Mouse (Mus musculus): Measurements from ENCODE around the gene 4931406P16Rik. TPM values are rescaled to one million over a fixed set of nuclear protein-coding genes. Genes with fewer than 3 reads are reported as not detected.

4931406P16Rik gene
- polyA plus RNA-seq, 1 experiment from 2014 or later = 50.3 TPM

- ATAC-seq (ENCODE audit: insufficient number of reproducible peaks, low FRiP score) = no peak
- no peak within 1 kb of the TSS for H3K27ac ChIP-seq (ENCODE audit: poor library complexity, severe bottlenecking)
- H3K36me3 ChIP-seq = peaks cover 76% of the 10 kb centered on the region
Measured at GRCm38 (mm10) chr7:34250738-34251137, 62.6 kb downstream of the 4931406P16Rik start, which contains the start of gene Gm6096. TSS of gene Gm6096 (plus strand) at chr7:34251038.

GRCm38 (mm10) chr7:34246870-34247499 is 66.4 kb downstream of the 4931406P16Rik start:
- Histone ChIP-seq H3K36me3 (peaks cover 82% of the 10 kb centered on the region), H3K4me2 (no peak overlapping the region), H3K4me1 (replicated peaks) (no peaks in the 10 kb centered on the region), H3K9me3 (replicated peaks) (no peaks in the 10 kb centered on the region), H3K27ac (ENCODE audit: poor library complexity, severe bottlenecking) (no peak overlapping the region), H3K4me3 (no peak overlapping the region), H3K27me3 (replicated peaks) (no peaks in the 10 kb centered on the region), H3K9ac (no peak overlapping the region)
- 82% methylated on average over 3 of the region's 3 CpGs for WGBS
- ATAC-seq (ENCODE audit: insufficient number of reproducible peaks, low FRiP score) = no peak

More at GRCm38 (mm10) chr7:34250738-34251137, 62.6 kb downstream of the 4931406P16Rik start, which contains the start of gene Gm6096:
- Histone ChIP-seq H3K27me3 (replicated peaks) (no peaks in the 10 kb centered on the region), H3K9me3 (replicated peaks) (no peaks in the 10 kb centered on the region), H3K4me2 (no peak within 1 kb of the TSS), H3K4me3 (no peak within 1 kb of the TSS), H3K4me1 (replicated peaks) (no peaks in the 10 kb centered on the region), H3K9ac (no peak within 1 kb of the TSS)
- 91% methylated on average over 7 of the region's 7 CpGs for WGBS

GRCm38 (mm10) chr7:34242176-34242575 is 71.2 kb downstream of the 4931406P16Rik start:
- Histone ChIP-seq H3K27me3 (replicated peaks) (no peaks in the 10 kb centered on the region), H3K4me2 (no peak overlapping the region), H3K9me3 (replicated peaks) (no peaks in the 10 kb centered on the region), H3K9ac (no peak overlapping the region), H3K36me3 (peaks cover 83% of the 10 kb centered on the region), H3K27ac (ENCODE audit: poor library complexity, severe bottlenecking) (no peak overlapping the region), H3K4me1 (replicated peaks) (no peaks in the 10 kb centered on the region), H3K4me3 (no peak overlapping the region)
- WGBS = 94% methylated on average over 11 of the region's 11 CpGs
- ATAC-seq (ENCODE audit: insufficient number of reproducible peaks, low FRiP score) = no peak

GRCm38 (mm10) chr7:34238086-34238485 is 75.3 kb downstream of the 4931406P16Rik start:
- Histone ChIP-seq H3K4me2 (no peak overlapping the region), H3K36me3 (peaks cover 63% of the 10 kb centered on the region), H3K4me1 (replicated peaks) (peaks cover 11% of the 10 kb centered on the region), H3K27me3 (replicated peaks) (no peaks in the 10 kb centered on the region), H3K9me3 (replicated peaks) (no peaks in the 10 kb centered on the region), H3K4me3 (no peak overlapping the region), H3K27ac (ENCODE audit: poor library complexity, severe bottlenecking) (no peak overlapping the region), H3K9ac (no peak overlapping the region)
- WGBS = 92% methylated on average over 5 of the region's 5 CpGs
- ATAC-seq (ENCODE audit: insufficient number of reproducible peaks, low FRiP score) = no peak

- Histone ChIP-seq H3K27me3 (replicated peaks) (no peaks in the 10 kb centered on the region), H3K4me2 (no peak overlapping the region), H3K9ac (no peak overlapping the region), H3K27ac (ENCODE audit: poor library complexity, severe bottlenecking) (no peak overlapping the region), H3K4me3 (no peak overlapping the region), H3K36me3 (peaks cover 42% of the 10 kb centered on the region), H3K4me1 (replicated peaks) (peaks cover 20% of the 10 kb centered on the region), H3K9me3 (replicated peaks) (no peaks in the 10 kb centered on the region)
- 85% methylated on average over 5 of the region's 5 CpGs for WGBS
- no peak for ATAC-seq (ENCODE audit: insufficient number of reproducible peaks, low FRiP score)
Measured at GRCm38 (mm10) chr7:34235602-34236001, 77.7 kb downstream of the 4931406P16Rik start.

GRCm38 (mm10) chr7:34234610-34235561 is 78.5 kb downstream of the 4931406P16Rik start:
- Histone ChIP-seq H3K9ac (peak overlapping the region; percentile 77), H3K36me3 (peaks cover 37% of the 10 kb centered on the region), H3K4me1 (replicated peaks) (peaks cover 24% of the 10 kb centered on the region), H3K4me2 (peak overlapping the region; percentile 74), H3K27me3 (replicated peaks) (no peaks in the 10 kb centered on the region), H3K9me3 (replicated peaks) (no peaks in the 10 kb centered on the region), H3K27ac (ENCODE audit: poor library complexity, severe bottlenecking) (peak overlapping the region; percentile 93), H3K4me3 (peak overlapping the region; percentile 49)
- ATAC-seq (ENCODE audit: insufficient number of reproducible peaks, low FRiP score) = no peak
- 2% methylated on average over 17 of the region's 17 CpGs for WGBS

GRCm38 (mm10) chr7:34233909-34234609 is 79.3 kb downstream of the 4931406P16Rik start:
- under 1% methylated on average over 45 of the region's 46 CpGs for WGBS
- H3K27ac ChIP-seq (ENCODE audit: poor library complexity, severe bottlenecking) = peak overlapping the region; percentile 93
- H3K4me1 ChIP-seq (replicated peaks) = peaks cover 27% of the 10 kb centered on the region
- no peaks in the 10 kb centered on the region for H3K27me3 ChIP-seq (replicated peaks)
- H3K4me3 ChIP-seq = peak overlapping the region; percentile 49
- ATAC-seq (ENCODE audit: insufficient number of reproducible peaks, low FRiP score) = peak; percentile 90
- H3K9me3 ChIP-seq (replicated peaks) = no peaks in the 10 kb centered on the region
- peak overlapping the region; percentile 74 for H3K4me2 ChIP-seq
- peak overlapping the region; percentile 77 for H3K9ac ChIP-seq
- H3K36me3 ChIP-seq = peaks cover 29% of the 10 kb centered on the region

GRCm38 (mm10) chr7:34232785-34233725 is 80.3 kb downstream of the 4931406P16Rik start:
- Histone ChIP-seq H3K9ac (peak overlapping the region; percentile 70), H3K27ac (ENCODE audit: poor library complexity, severe bottlenecking) (peak overlapping the region; percentile 93), H3K36me3 (peaks cover 27% of the 10 kb centered on the region), H3K4me3 (peak overlapping the region; percentile 49), H3K27me3 (replicated peaks) (no peaks in the 10 kb centered on the region), H3K4me1 (replicated peaks) (peaks cover 37% of the 10 kb centered on the region), H3K4me2 (peak overlapping the region; percentile 74), H3K9me3 (replicated peaks) (no peaks in the 10 kb centered on the region)
- ATAC-seq (ENCODE audit: insufficient number of reproducible peaks, low FRiP score) = no peak
- 41% methylated on average over 7 of the region's 7 CpGs for WGBS

- under 1% methylated on average over 39 of the region's 39 CpGs for WGBS
Measured at GRCm38 (mm10) chr7:34230116-34230515, 83.2 kb downstream of the 4931406P16Rik start, which contains the start of gene Gpi1. TSS of gene Gpi1 (minus strand) at chr7:34230336.

GRCm38 (mm10) chr7:34229691-34230111 is 83.7 kb downstream of the 4931406P16Rik start:
- ATAC-seq (ENCODE audit: insufficient number of reproducible peaks, low FRiP score) = peak; percentile 33
- Histone ChIP-seq H3K27me3 (replicated peaks) (no peaks in the 10 kb centered on the region), H3K9ac (peak overlapping the region; percentile 84), H3K27ac (ENCODE audit: poor library complexity, severe bottlenecking) (peak overlapping the region; percentile 89), H3K9me3 (replicated peaks) (no peaks in the 10 kb centered on the region), H3K4me2 (peak overlapping the region; percentile 76), H3K36me3 (peaks cover 42% of the 10 kb centered on the region), H3K4me3 (peak overlapping the region; percentile 73), H3K4me1 (replicated peaks) (peaks cover 61% of the 10 kb centered on the region)
- WGBS = 0% methylated on average over 19 of the region's 19 CpGs

More at GRCm38 (mm10) chr7:34230116-34230515, 83.2 kb downstream of the 4931406P16Rik start, which contains the start of gene Gpi1:
- Histone ChIP-seq H3K4me1 (replicated peaks) (peaks cover 64% of the 10 kb centered on the region), H3K9me3 (replicated peaks) (no peaks in the 10 kb centered on the region), H3K27me3 (replicated peaks) (no peaks in the 10 kb centered on the region), H3K4me2 (peak within 1 kb of the TSS; percentile 76), H3K36me3 (peaks cover 38% of the 10 kb centered on the region), H3K9ac (peak within 1 kb of the TSS; percentile 84), H3K27ac (ENCODE audit: poor library complexity, severe bottlenecking) (peak within 1 kb of the TSS; percentile 89), H3K4me3 (peak within 1 kb of the TSS; percentile 73)
- ATAC-seq (ENCODE audit: insufficient number of reproducible peaks, low FRiP score) = peak; percentile 81

Data from heart, embryonic 12.5 days (tissue).